Mouse (Mus musculus): Measurements from ENCODE around the gene Ech1.

DNA sequence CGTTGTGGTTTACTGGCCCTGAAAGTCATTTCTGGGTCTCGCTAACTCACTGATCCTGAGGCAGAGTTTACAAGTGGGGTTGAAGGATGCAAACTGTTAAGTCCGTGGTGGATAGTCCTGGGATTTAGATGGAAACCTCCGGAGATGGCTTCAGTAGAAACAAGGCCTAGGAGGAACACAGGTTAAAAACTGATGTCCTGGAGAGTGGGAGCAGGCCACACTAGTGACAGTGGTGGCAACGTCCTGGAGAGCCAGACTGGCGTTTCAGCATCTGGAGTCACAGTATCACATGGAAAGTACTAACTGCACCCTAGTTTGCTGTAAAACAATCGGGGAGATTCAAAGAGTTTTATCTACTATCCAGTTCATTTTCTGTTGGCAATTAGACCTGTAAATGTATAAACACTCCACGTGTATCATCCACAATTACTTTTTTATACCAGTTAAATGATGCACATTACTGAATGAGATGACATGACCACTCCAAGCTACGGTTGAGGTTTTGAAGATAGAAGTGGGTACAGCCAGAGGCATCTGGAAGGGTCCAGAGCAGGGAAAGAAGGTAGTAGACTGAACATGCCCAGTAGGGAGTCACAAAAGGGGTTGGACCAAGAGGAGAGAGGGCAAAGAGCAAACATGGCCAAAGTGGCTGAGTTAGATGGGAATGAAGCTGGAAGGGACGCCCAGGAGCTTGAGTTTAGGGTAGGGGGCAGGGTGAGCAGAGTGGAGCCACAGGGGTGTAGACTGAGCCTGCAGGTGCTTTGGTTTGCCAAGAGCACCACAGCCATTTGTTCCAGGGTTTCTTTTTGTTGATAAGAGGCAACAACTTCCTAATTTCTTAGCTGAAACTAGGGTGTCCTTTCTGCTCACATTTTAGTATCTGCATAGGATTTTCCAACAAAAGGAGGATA lies 1.8 kb upstream of the Ech1 start:
- TF ChIP-seq CTCF (IDR thresholded peaks at IDR 0.05; ENCODE audit: low read depth, low read length) = no peak
- TF ChIP-seq POLR2A (IDR thresholded peaks at IDR 0.05; ENCODE audit: extremely low read depth, insufficient read depth, low read length) = no peak
